Mouse (Mus musculus) CH12.LX (cell line): Measurements from ENCODE around the gene Dnajc28.

ENCODE experiments used
- BHLHE40 ChIP-seq: IDR thresholded peaks from 2 replicates; pipeline ENCODE4 v1.6.1; 2011; ENCODE audit warnings: mild to moderate bottlenecking, low read depth, low read length, improper control_type of control experiment
- CTCF ChIP-seq, 2 experiments: IDR thresholded peaks in 1 of 2; conservative IDR thresholded peaks in 1 of 2; 2 replicates each; pipeline ENCODE4 v1.5.1; 2011 to 2012; ENCODE audit warnings: low read depth in 2 of 2, low read length in 2 of 2, improper control_type of control experiment in 1 of 2, inconsistent platforms in 1 of 2, mild to moderate bottlenecking in 1 of 2, moderate library complexity in 1 of 2
- EP300 ChIP-seq: IDR thresholded peaks from 2 replicates; pipeline ENCODE4 v1.6.1; 2011; ENCODE audit warnings: low read length, improper control_type of control experiment
- HCFC1 ChIP-seq: IDR thresholded peaks from 2 replicates; pipeline ENCODE4 v1.6.1; 2012; ENCODE audit warnings: low read depth, mild to moderate bottlenecking, inconsistent platforms, low read length, improper control_type of control experiment
- KAT2A ChIP-seq: IDR thresholded peaks from 2 replicates; pipeline ENCODE4 v1.6.1; 2012; ENCODE audit warnings: low read length, improper control_type of control experiment, inconsistent platforms; ENCODE audit not compliant: insufficient replicate concordance
- RCOR1 ChIP-seq: conservative IDR thresholded peaks from 2 replicates; pipeline ENCODE4 v1.6.1; 2012; ENCODE audit warnings: low read depth, mild to moderate bottlenecking, inconsistent platforms, low read length, improper control_type of control experiment
- UBTF ChIP-seq: IDR thresholded peaks from 2 replicates; pipeline ENCODE4 v1.6.1; 2012; ENCODE audit warnings: low read depth, mild to moderate bottlenecking, inconsistent platforms, low read length, improper control_type of control experiment, moderate library complexity
- ZC3H11A ChIP-seq: IDR thresholded peaks from 2 replicates; pipeline ENCODE4 v1.6.1; 2012; ENCODE audit warnings: low read depth, mild to moderate bottlenecking, inconsistent platforms, low read length, improper control_type of control experiment
- ZNF384 ChIP-seq: IDR thresholded peaks from 2 replicates; pipeline ENCODE4 v1.6.1; 2012; ENCODE audit warnings: low read depth, low read length, improper control_type of control experiment, inconsistent platforms

- TF ChIP-seq KAT2A (no peak), ZNF384 (no peak), EP300 (no peak), BHLHE40 (no peak), CTCF (conservative IDR thresholded peaks at IDR 0.05 in 1 of 2, IDR thresholded peaks at IDR 0.05 in 1 of 2; ENCODE audit: low read depth in 2 of 2, low read length in 2 of 2) (peak in 1 of 2 experiments; percentile 52; a peak in 2 of 4 replicates), RCOR1 (no peak), HCFC1 (no peak), UBTF (no peak), ZC3H11A (no peak)
Measured at GRCm38 (mm10) chr16:91599242-91599641, 19.6 kb downstream of the Dnajc28 start.
